Mouse (Mus musculus): ENCODE measurements around the gene Dvl3. TPM values are rescaled to one million over a fixed set of nuclear protein-coding genes. Genes with fewer than 3 reads are reported as not detected.

Gene Dvl3
- total and polyA plus RNA-seq, 3 experiments, result 1.9 to 16.9 (median 7.7) TPM

- Histone ChIP-seq H3K9me3 (replicated peaks; ENCODE audit: low read length) (peaks cover 5% of the 10 kb centered on the region), H3K27me3 (replicated peaks) (no peaks in the 10 kb centered on the region), H3K4me3 (replicated peaks in 1 of 3; ENCODE audit: low read depth in 2 of 3, low read length in 2 of 3, poor library complexity in 1 of 3) (no peak overlapping the region), H3K79me2 (replicated peaks; ENCODE audit: control insufficient read depth, extremely low read depth, insufficient read depth, poor library complexity, severe bottlenecking) (peaks cover 15% of the 10 kb centered on the region), H3K4me2 (ENCODE audit: insufficient read depth, low read depth, poor library complexity, severe bottlenecking) (no peak overlapping the region), H3K9ac (ENCODE audit: insufficient read depth, low read depth) (no peak overlapping the region), H3K36me3 (replicated peaks in 1 of 2; ENCODE audit: control insufficient read depth in 1 of 2, insufficient read depth in 1 of 2, low read length in 1 of 2) (peaks cover 9 to 17% of the 10 kb centered on the region in 2 experiments), H3K27ac (ENCODE audit: insufficient read depth, low read depth) (no peak overlapping the region), H3K4me1 (ENCODE audit: control insufficient read depth in 1 of 2, insufficient read depth in 2 of 2) (peaks cover 0 to 11% of the 10 kb centered on the region in 2 experiments; a peak in 2 of 4 replicates)
- dilution Hi-C loops (cut with MboI; ENCODE audit: extremely low pct_ligation_motif_present, extremely low pct_unique_long_range_greater_than_20kb, low sequenced_read_pairs), result no loop called here
- peak; percentile 77 for DNase-seq (ENCODE audit: extremely low read depth)
- TF ChIP-seq NRF1 (IDR thresholded peaks at IDR 0.05; ENCODE audit: low read depth, low read length) (no peak), ELF1 (IDR thresholded peaks at IDR 0.05; ENCODE audit: low read depth, low read length) (peak; percentile 86), MEF2A (IDR thresholded peaks at IDR 0.05; ENCODE audit: borderline replicate concordance, low read depth, low read length) (no peak), ZNF384 (IDR thresholded peaks at IDR 0.05; ENCODE audit: low read depth, low read length) (no peak), ZKSCAN1 (IDR thresholded peaks at IDR 0.05; ENCODE audit: borderline replicate concordance, low read depth, low read length) (no peak), EP300 (IDR thresholded peaks at IDR 0.05; ENCODE audit: low read length) (no peak), ETS1 (conservative IDR thresholded peaks at IDR 0.05; ENCODE audit: low read depth, low read length) (no peak), BHLHE40 (IDR thresholded peaks at IDR 0.05; ENCODE audit: low read depth, low read length) (no peak), MAX (IDR thresholded peaks at IDR 0.05; ENCODE audit: low read length) (no peak), KAT2A (IDR thresholded peaks at IDR 0.05; ENCODE audit: insufficient replicate concordance, low read length) (no peak), SIN3A (IDR thresholded peaks at IDR 0.05; ENCODE audit: low read length) (no peak), RAD21 (IDR thresholded peaks at IDR 0.05; ENCODE audit: low read depth, low read length) (peak; percentile 84), ZMIZ1 (IDR thresholded peaks at IDR 0.05; ENCODE audit: low read depth, low read length) (no peak), CHD1 (IDR thresholded peaks at IDR 0.05; ENCODE audit: low read depth, low read length) (no peak), RCOR1 (conservative IDR thresholded peaks at IDR 0.05; ENCODE audit: low read depth, low read length) (no peak), CTCF (conservative IDR thresholded peaks at IDR 0.05 in 1 of 2, IDR thresholded peaks at IDR 0.05 in 1 of 2; ENCODE audit: low read depth in 2 of 2, low read length in 2 of 2) (peak; percentile 58 to 84), ZC3H11A (IDR thresholded peaks at IDR 0.05; ENCODE audit: low read depth, low read length) (no peak), TBP (conservative IDR thresholded peaks at IDR 0.05; ENCODE audit: low read depth, low read length) (no peak), UBTF (IDR thresholded peaks at IDR 0.05; ENCODE audit: low read depth, low read length) (no peak), MAFK (IDR thresholded peaks at IDR 0.05; ENCODE audit: insufficient replicate concordance, low read length) (peak; percentile 81), SMC3 (IDR thresholded peaks at IDR 0.05; ENCODE audit: low read depth, low read length) (peak; percentile 55)
- in situ Hi-C loops (cut with MboI; ENCODE audit: low pct_ligation_motif_present, low pct_unique_long_range_greater_than_20kb, low sequenced_read_pairs), result loop anchor here (25.0 kb wide), 1 partner anchor 285 kb away; no protein-coding TSS in a partner anchor
Observed at GRCm38 (mm10) chr16:20496671-20497600, 19.8 kb upstream of the Dvl3 start.

All from CH12.LX (cell line).